Mouse (Mus musculus) heart, postnatal 25 days (tissue): Measurements from ENCODE around the gene Dnah8. TPM values are rescaled to one million over a fixed set of nuclear protein-coding genes. Genes with fewer than 3 reads are reported as not detected.

Experiments
- DNase-seq: peaks from one replicate; pipeline ENCODE4 v3.0.0; 2022; ENCODE audit warnings: low spot score
- intact Hi-C: fragments of 180-260 bp; cut with DNase I; formaldehyde crosslinking; loops from one replicate; pipeline ENCODE4 v1.15.1; 2025
- total RNA-seq, 2 experiments: library from RNA; stranded (reverse); gene quantifications; 2 replicates each; pipeline ENCODE4 v1.2.3; 2021

Dnah8 gene
- total RNA-seq, 2 experiments from 2014 or later = 0.50 to 1.2 TPM

DNA sequence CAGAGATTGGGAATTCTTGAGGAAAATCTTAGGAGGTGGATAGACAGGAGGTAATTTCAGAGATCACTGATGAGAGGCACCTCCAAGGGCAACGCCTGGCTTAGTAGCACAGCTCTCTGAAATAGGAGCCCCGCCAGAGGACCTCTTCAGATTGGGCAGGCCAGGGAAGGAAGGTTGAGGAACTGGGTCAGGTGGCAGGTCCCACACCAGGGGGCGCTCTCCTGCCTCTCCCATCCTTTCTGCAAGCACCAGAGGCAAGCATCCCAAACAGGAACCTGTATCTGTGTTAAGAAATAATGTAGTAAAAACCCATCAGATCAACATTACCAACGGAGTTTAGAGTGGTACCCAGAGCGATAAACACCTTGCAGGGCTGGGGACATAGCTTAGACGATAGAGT, 113.6 kb downstream of the Dnah8 start:
- no peak for DNase-seq
- intact Hi-C loops = no loop called here

DNA sequence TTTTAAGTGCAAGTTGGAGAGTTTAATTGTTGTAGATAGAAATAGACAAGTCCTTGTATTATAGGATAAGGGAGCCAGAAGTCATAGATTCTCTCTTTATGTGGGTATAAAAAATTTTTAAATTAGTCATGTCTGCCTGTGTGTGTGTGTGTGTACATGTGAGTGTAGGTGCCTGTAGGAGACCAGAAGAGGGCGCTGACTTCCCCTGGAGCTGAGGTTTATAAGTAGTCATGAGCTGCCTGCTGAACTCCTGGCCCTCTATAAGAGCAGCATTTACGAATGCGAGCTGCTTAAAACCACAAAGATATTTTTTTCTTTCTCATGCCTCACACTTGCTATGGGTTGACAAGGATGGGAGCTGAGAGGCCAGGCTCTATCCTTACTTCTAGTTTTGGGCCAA, 115.6 kb downstream of the Dnah8 start:
- no peak for DNase-seq
- intact Hi-C loops = no loop called here

GRCm38 (mm10) chr17:30743947-30744346, 119.8 kb downstream of the Dnah8 start:
- intact Hi-C loops = no loop called here

DNA sequence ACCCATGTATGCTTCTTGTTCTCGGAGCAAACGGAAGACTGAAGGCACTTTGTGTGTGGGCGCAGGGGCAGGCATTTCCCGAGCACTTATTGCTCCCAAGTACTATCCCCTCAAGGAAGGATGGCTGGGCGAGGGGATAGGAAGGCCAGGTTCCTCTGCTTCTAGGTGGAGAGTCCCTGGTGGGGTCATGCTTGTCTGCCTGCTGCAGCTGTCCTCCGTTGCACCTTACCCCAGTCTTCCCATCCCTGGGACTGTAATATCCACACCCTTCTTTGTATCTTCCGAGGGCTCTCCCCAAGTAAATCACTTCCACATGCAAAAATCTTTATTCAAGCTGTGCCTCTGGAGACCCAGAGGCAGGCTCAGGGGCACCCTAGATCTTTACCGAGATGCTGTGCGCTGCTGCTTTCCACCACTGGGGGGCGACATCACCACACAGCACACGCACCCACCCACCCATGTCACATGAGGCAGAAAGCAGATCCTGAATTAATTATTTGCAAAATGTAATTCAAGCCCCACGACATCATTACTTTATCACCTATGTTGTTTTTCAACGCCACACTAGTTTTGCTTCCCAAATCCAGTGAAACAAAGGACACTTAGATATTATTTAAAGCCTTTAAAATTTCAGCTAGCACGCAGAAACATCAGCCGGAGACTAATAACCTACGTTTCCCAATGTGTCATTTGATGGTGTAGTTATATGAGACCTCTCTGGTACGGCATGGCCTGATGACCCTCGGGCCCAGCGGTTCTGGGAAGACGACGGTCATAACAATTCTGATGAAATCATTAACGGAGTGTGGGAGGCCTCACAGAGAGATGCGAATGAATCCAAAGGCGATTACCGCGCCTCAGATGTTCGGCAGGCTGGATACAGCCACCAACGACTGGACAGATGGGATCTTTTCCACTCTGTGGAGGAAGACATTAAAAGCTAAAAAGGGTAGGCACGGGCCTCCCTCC, 122.2 kb downstream of the Dnah8 start:
- intact Hi-C loops = loop anchor here (2.0 to 5.0 kb wide), 2 partner anchors 204 to 299 kb away; no protein-coding TSS in a partner anchor
- no peak for DNase-seq

More at GRCm38 (mm10) chr17:30743947-30744346, 119.8 kb downstream of the Dnah8 start:
- no peak for DNase-seq

DNA sequence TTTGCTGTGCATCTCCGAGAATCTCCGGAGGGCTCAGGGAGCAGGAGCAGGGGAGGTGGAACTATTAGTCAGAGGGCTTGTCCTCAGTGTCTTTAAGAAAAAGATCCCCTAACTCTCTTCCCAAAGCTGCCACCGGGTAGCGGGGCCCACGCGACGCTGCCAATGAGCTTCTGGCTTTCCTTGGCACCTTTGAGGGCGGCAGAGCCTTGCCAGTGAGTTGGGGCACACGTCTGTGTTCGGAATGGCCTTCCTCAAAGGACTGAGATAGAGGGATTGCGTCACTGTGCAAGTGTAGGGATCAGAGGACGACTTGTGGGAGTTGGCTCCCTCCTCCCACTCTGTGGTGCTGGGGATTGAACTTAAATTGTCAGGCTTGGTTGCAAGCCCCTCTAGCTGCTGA, 125.2 kb downstream of the Dnah8 start:
- intact Hi-C loops = loop anchor here (5.0 kb wide), 1 partner anchor 302 kb away; no protein-coding TSS in a partner anchor
- DNase-seq = no peak

- DNase-seq = no peak
- intact Hi-C loops = no loop called here
Observed at GRCm38 (mm10) chr17:30750269-30750668, 126.1 kb downstream of the Dnah8 start.

- no peak for DNase-seq
- intact Hi-C loops = no loop called here
Observed at GRCm38 (mm10) chr17:30752370-30752818, 128.2 kb downstream of the Dnah8 start.

- intact Hi-C loops = no loop called here
- no peak for DNase-seq
Observed at GRCm38 (mm10) chr17:30753201-30753600, 129.0 kb downstream of the Dnah8 start.

DNA sequence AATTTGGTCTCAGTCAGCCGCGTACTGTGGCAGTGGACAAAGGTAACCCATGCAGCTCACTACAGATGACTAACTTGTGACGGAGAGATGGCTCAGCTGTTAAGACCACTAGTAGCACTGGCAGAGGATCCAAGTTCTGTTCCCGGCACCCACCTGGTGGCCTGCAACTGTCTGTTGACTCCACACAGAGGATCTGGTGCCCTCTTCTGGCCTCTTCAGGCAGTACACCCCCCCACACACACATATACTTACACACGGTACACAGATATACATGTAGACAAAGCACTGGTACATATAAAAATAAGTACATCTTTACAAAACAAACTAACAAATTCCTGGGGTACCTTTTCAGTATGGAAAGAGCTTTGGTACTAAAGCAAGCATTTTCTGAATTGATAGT, 132.6 kb downstream of the Dnah8 start:
- no peak for DNase-seq
- intact Hi-C loops = no loop called here

GRCm38 (mm10) chr17:30760307-30760706, 136.2 kb downstream of the Dnah8 start:
- DNase-seq = no peak
- intact Hi-C loops = no loop called here

- DNase-seq = no peak
- intact Hi-C loops = no loop called here
Observed at GRCm38 (mm10) chr17:30764276-30764675, 140.1 kb downstream of the Dnah8 start.

DNA sequence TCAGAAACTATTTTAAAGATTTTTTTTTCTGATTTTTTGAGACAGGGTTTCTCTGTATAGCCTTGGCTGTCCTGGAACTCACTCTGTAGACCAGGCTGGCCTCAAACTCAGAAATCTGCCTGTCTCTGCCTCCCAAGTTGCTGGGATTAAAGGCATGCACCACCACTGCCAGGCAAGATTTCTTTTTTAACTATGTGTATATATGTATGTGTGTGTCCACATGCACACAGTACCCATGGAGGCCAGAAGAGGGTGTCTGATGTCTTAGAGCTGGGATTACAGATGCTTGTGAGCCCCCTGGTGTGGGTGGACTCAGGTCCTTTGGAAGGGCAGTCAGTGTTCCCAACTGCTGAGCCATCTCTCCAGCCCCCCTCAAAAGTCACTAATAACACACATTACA, 150.3 kb downstream of the Dnah8 start:
- no peak for DNase-seq
- intact Hi-C loops = no loop called here

DNA sequence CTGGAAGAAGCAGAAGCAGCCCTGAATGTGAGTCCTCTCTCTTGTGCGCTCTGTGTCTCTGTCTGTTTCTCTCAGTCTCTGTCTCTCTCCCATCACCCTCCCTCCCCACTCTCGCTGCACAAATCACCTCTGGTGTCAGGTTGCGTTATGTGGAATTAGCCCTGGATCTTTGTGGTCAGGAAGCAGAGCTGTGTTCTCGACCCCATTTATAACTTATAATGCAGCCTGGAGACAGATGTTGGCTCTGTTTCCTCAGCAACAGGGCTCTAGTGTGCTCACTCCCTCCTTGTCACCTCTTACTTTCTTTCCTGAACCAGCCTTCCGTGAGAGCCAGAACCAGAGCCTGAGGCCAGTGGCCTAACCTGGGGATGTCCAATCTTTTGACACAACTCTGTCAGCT, 150.9 kb downstream of the Dnah8 start:
- intact Hi-C loops = no loop called here
- no peak for DNase-seq

DNA sequence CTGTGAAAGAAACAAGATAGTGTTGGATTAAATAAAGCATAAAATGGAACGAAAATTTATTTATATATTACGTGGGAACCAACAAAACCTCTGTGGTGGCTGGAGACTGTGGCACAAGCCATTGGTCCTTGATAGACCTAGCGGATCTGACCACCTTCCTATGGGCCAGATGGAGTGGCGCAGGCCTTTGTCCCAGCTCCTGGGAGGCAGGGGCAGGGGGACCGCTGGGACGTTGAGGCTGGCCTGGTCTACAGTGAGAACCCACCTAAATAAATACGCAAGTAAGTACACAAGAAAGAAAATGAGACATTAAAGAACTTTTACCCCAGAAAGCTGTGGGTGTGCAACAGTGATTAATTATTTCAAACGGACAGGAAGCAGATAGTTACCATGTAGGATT, 156.9 kb downstream of the Dnah8 start:
- no peak for DNase-seq
- intact Hi-C loops = no loop called here

- DNase-seq = no peak
- intact Hi-C loops = no loop called here
Observed at GRCm38 (mm10) chr17:30782286-30782685, 158.1 kb downstream of the Dnah8 start.

DNA sequence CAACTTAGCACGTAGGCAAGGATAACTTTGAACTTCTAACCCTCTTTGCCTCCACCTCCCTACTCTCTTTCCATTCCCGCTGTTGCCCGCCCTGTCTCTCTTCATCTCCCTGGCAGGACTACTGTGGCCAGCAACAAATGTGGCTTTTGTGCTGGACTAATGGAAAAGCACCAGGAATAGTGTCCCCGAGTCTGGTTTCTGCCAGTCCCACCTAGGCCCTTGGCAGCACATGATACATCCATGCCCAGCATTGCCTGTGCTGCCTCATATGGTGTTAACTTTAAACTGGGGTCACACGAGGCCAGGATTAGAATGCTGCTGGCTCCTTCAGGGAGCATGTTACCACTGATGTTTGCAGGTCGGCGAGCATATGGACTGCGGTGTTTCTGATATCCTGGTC, 164.2 kb downstream of the Dnah8 start:
- no peak for DNase-seq
- intact Hi-C loops = no loop called here

- intact Hi-C loops = no loop called here
- no peak for DNase-seq
Observed at GRCm38 (mm10) chr17:30790816-30791215, 166.7 kb downstream of the Dnah8 start.

- no peak for DNase-seq
- intact Hi-C loops = no loop called here
Observed at GRCm38 (mm10) chr17:30792396-30792795, 168.2 kb downstream of the Dnah8 start.

GRCm38 (mm10) chr17:30796616-30797015, 172.5 kb downstream of the Dnah8 start:
- no peak for DNase-seq
- intact Hi-C loops = no loop called here

DNA sequence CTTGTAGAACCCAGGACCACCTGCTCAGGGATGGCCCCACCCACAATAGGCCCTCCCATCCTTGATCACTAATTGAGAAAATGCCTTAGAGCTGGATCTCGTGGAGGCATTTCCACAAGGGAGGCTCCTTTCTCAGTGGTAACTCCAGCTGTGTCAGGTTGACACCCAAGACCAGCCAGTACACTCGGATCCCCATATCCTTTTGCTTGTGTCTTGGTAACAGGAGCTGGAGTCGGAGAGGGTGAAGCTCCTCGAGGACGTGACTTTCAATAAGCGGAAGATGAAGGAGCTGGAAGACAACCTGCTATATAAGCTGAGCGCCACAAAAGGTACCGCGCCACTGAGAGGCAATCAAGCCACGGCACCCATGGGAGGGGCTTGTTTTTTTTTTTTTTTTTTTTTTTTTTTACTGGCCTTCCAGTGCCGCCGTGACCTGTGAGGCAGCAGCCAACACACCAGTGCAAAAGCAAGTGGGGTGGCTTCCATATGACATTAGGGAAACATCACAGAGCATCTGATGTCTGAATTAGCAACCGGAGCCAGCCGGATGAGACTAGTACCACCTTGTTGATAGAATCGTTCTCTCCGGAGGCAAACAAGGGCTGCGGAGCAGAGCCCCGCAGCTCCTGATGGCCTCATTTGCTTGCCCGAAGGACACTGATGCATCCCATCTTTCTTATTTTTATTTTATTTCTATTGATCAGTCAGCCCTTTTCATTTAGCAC, 176.3 kb downstream of the Dnah8 start:
- intact Hi-C loops = no loop called here
- DNase-seq = no peak

DNA sequence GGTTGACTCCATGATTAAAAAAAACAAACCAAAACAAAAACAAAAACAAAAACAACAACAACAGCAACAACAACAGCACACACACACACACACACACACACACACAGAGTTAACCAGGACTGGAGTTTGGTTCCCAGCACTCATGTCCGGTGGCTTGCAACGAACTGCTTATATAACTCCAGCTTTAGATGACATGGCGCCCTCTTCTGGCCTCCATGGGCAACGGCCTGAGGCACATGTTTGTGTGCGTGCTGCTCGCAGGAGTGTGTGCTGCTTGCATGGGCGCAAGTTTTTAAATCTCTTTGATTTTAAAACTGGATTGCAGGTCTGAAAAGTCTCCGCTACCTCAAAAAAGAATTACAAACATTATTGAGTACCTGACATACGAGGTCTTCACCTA, 179.5 kb downstream of the Dnah8 start:
- DNase-seq = no peak
- intact Hi-C loops = no loop called here
